Mouse (Mus musculus) ES-E14 (cell line): ENCODE results near the gene Cbr2. TPM values are rescaled to one million over a fixed set of nuclear protein-coding genes. Genes with fewer than 3 reads are reported as not detected.
"Not testable (repeated sequence)": the region's sequence is repeated elsewhere in the genome, so short reads cannot be mapped to it uniquely, and the experiment has no call there.

Experiments
- DNase-seq: peaks from one replicate; pipeline ENCODE4 v3.0.0-alpha.2; 2013; ENCODE audit warnings: low read depth, low spot score
- H3K27ac ChIP-seq: 2 replicates; pipeline ENCODE4 v1.5.1; 2012; ENCODE audit warnings: low read depth, mild to moderate bottlenecking, low read length, moderate library complexity, mixed read lengths; ENCODE audit not compliant: poor library complexity, insufficient read depth, severe bottlenecking
- H3K36me3 ChIP-seq: 2 replicates; pipeline ENCODE4 v1.6.1; 2012; ENCODE audit warnings: mild to moderate bottlenecking, low read length, moderate library complexity, mixed read lengths; ENCODE audit not compliant: control insufficient read depth, poor library complexity, insufficient read depth, severe bottlenecking
- H3K4me1 ChIP-seq, 2 experiments: fragments of 150-350 bp in 1 of 2; sonication (generic) in 1 of 2; 2 replicates each; pipeline ENCODE4 v1.6.1; 2012; ENCODE audit warnings: low read length in 2 of 2, mild to moderate bottlenecking in 1 of 2, mixed read lengths in 1 of 2; ENCODE audit not compliant: control insufficient read depth in 2 of 2, insufficient read depth in 2 of 2, poor library complexity in 1 of 2
- H3K4me3 ChIP-seq, 2 experiments: fragments of 150-350 bp in 1 of 2; sonication (generic) in 1 of 2; 2 replicates each; pipeline ENCODE4 v1.5.1; 2012; ENCODE audit warnings: low read length in 2 of 2, low read depth in 1 of 2, mild to moderate bottlenecking in 1 of 2, mixed read lengths in 1 of 2; ENCODE audit not compliant: insufficient read depth in 1 of 2, poor library complexity in 1 of 2, severe bottlenecking in 1 of 2
- H3K9ac ChIP-seq: 2 replicates; pipeline ENCODE4 v1.6.1; 2012; ENCODE audit warnings: low read depth, mild to moderate bottlenecking, low read length, mixed read lengths; ENCODE audit not compliant: poor library complexity, insufficient read depth, severe bottlenecking
- H3K9me3 ChIP-seq: fragments of 150-350 bp; sonication (generic); 2 replicates; pipeline ENCODE4 v1.6.1; 2012; ENCODE audit warnings: low read depth, mild to moderate bottlenecking, low read length; ENCODE audit not compliant: control insufficient read depth, insufficient read depth
- CHD2 ChIP-seq: IDR thresholded peaks from 2 replicates; pipeline ENCODE4 v1.6.1; 2014; ENCODE audit warnings: mild to moderate bottlenecking, low read depth, low read length, inconsistent platforms
- HCFC1 ChIP-seq: IDR thresholded peaks from 2 replicates; pipeline ENCODE4 v1.6.1; 2012; ENCODE audit warnings: low read length, inconsistent platforms, borderline replicate concordance; ENCODE audit not compliant: insufficient read depth
- MAFK ChIP-seq: IDR thresholded peaks from 2 replicates; pipeline ENCODE4 v1.6.1; 2014; ENCODE audit warnings: mild to moderate bottlenecking, low read depth, low read length, inconsistent platforms; ENCODE audit not compliant: insufficient read depth
- ZC3H11A ChIP-seq: IDR thresholded peaks from 2 replicates; pipeline ENCODE4 v1.6.1; 2012; ENCODE audit warnings: low read depth, mild to moderate bottlenecking, inconsistent platforms, low read length, borderline replicate concordance
- ZNF384 ChIP-seq: IDR thresholded peaks from 2 replicates; pipeline ENCODE4 v1.6.1; 2012; ENCODE audit warnings: low read depth, low read length, inconsistent platforms
- in situ Hi-C, 2 experiments: fragments of 600-800 bp; cut with MboI; formaldehyde crosslinking; loops; one replicate each; pipeline ENCODE4 v1.15.1; 2025; ENCODE audit warnings: low sequenced_read_pairs in 2 of 2, inconsistent platforms in 1 of 2; ENCODE audit not compliant: unreplicated experiment in 2 of 2
- total RNA-seq: library from RNA; depleted of rRNA; stranded (reverse); fragments of 300-350 nt; gene quantifications from 2 replicates; pipeline ENCODE4 v1.2.3, GENCODE M21; 2012

Cbr2 gene
- total RNA-seq, 1 experiment, result not detected

GRCm38 (mm10) chr11:120775774-120776469 is 44.0 kb upstream of the Cbr2 start:
- in situ Hi-C loops, result loop anchor here in 1 of 2 experiments (5.0 kb wide), 1 partner anchor 49 kb away; the partner anchor contains the start of gene Dcxr
- Histone ChIP-seq H3K9ac (no peak overlapping the region), H3K9me3 (no peaks in the 10 kb centered on the region)

DNA sequence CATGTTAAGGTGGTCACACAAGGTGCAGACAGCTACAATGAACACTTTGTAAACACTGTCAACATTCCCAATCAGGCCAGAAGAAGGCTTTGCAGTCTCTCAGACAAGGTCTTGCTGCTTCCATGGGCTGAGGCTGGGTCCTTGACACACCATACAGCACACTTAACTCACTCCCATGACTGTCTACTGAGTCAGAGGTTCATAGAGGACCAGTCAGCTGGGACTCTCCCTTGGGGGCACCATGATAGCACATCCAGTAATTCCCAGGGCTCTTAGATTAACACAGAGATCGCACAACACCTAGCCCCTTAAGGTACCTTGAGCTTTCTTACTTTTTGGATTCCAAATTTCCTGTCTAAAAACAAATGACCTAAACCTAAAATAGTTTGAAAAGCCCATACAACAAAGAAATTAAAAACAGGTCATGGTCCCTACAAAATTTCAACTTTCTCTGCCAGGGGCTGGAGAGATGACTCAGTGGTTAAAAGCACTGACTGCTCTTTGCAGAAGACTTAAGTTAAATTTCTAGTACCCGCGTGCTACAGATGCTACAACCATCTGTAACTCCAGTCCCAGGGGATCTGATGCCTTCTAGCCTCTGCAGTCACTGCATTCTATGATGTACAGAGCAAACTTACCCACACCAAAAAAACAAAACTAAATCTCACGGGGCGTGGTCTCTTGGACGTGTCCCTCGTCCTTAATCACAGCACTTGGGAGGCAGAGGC is 41.7 kb upstream of the Cbr2 start:
- H3K9me3 ChIP-seq, result no peaks in the 10 kb centered on the region
- no peak for TF ChIP-seq ZC3H11A
- no peak for TF ChIP-seq ZNF384
- TF ChIP-seq CHD2, result no peak
- no peak for TF ChIP-seq HCFC1
- no peak for TF ChIP-seq MAFK
- peaks cover 0 to 12% of the 10 kb centered on the region in 2 experiments; a peak in 2 of 4 replicates for H3K4me1 ChIP-seq
- no peak for DNase-seq
- in situ Hi-C loops, result no loop called here
- no peak overlapping the region for H3K4me3 ChIP-seq
- H3K36me3 ChIP-seq, result no peaks in the 10 kb centered on the region
- no peak overlapping the region for H3K27ac ChIP-seq
- no peak overlapping the region for H3K9ac ChIP-seq

More at GRCm38 (mm10) chr11:120775774-120776469, 44.0 kb upstream of the Cbr2 start:
- DNase-seq, result peak; percentile 93
- TF ChIP-seq ZNF384 (no peak), ZC3H11A (peak; percentile 93), CHD2 (no peak), MAFK (no peak), HCFC1 (peak; percentile 41; the same call in 1 of the 2 replicates)
- no peak overlapping the region for H3K27ac ChIP-seq
- peaks cover 13 to 26% of the 10 kb centered on the region in 2 experiments for H3K4me1 ChIP-seq
- no peak overlapping the region for H3K4me3 ChIP-seq
- no peaks in the 10 kb centered on the region for H3K36me3 ChIP-seq

DNA sequence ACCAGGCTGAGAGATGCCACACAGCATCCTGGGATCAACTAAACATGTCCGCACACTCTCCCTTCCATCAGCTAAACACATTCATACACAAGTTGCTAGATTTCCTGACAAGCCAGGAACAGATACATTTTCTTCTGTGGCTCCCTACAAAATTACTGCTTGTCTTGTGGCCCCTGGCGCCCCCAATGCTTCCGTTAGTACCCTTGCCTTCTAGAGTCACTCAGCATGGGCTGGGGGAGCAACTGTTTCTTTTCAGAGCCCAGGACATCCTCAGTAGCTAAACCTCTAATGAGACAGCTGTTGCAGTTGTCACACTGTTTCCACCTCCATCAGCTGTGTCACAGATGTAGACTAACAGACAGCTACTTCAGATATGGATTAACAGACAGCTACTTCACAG is 40.8 kb upstream of the Cbr2 start:
- in situ Hi-C loops, result no loop called here
- TF ChIP-seq ZC3H11A (no peak), ZNF384 (no peak), MAFK (no peak), HCFC1 (no peak), CHD2 (no peak)
- no peak overlapping the region for H3K9ac ChIP-seq
- peaks cover 0 to 13% of the 10 kb centered on the region in 2 experiments; a peak in 2 of 4 replicates for H3K4me1 ChIP-seq
- H3K27ac ChIP-seq, result no peak overlapping the region
- no peak overlapping the region for H3K4me3 ChIP-seq
- no peaks in the 10 kb centered on the region for H3K36me3 ChIP-seq
- H3K9me3 ChIP-seq, result no peaks in the 10 kb centered on the region
- no peak for DNase-seq

DNA sequence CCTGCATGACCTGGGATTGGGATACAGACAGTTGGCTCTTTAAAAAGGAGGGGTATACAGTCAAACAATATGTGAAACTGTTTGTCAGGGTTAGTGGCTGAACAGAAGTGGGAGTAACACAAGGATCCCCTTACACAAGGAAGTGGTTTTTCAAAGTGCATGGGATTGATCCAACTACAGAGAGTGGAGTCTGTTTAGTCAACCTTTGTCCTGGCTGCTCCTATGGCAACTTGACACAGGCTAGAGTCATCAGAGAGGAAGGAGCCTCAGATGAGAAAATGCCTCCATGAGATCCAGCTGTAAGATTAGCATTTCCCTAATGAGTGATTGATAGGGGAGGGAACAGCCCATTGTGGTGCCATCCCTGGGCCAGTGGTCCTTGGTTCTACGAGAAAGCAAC is 36.3 kb upstream of the Cbr2 start:
- peaks cover 0 to 15% of the 10 kb centered on the region in 2 experiments; a peak in 2 of 4 replicates for H3K4me1 ChIP-seq
- TF ChIP-seq ZNF384, result no peak
- no peak for TF ChIP-seq HCFC1
- TF ChIP-seq ZC3H11A, result no peak
- TF ChIP-seq CHD2, result no peak
- no peak for TF ChIP-seq MAFK
- no peak overlapping the region for H3K9ac ChIP-seq
- no peak for DNase-seq
- no peak overlapping the region for H3K27ac ChIP-seq
- no peaks in the 10 kb centered on the region for H3K36me3 ChIP-seq
- no peak overlapping the region for H3K4me3 ChIP-seq
- no peaks in the 10 kb centered on the region for H3K9me3 ChIP-seq
- in situ Hi-C loops, result no loop called here

- H3K9ac ChIP-seq, in situ Hi-C loops, H3K36me3 ChIP-seq, DNase-seq, H3K4me3 ChIP-seq, H3K9me3 ChIP-seq, H3K27ac ChIP-seq: not testable (repeated sequence)
- peaks cover 0 to 15% of the 10 kb centered on the region in 2 experiments; a peak in 2 of 4 replicates for H3K4me1 ChIP-seq
Measured at GRCm38 (mm10) chr11:120767023-120767422, 35.1 kb upstream of the Cbr2 start.

- H3K4me1 ChIP-seq, result peaks cover 0 to 13% of the 10 kb centered on the region in 2 experiments; a peak in 2 of 4 replicates
- H3K27ac ChIP-seq, in situ Hi-C loops, H3K9ac ChIP-seq, H3K9me3 ChIP-seq, H3K36me3 ChIP-seq, DNase-seq: not testable (repeated sequence)
- peak overlapping the region in 1 of 2 experiments; percentile 45; a peak in 2 of 4 replicates for H3K4me3 ChIP-seq
Measured at GRCm38 (mm10) chr11:120763121-120763999, 31.4 kb upstream of the Cbr2 start.
